Mouse (Mus musculus) ES-CJ7 (cell line): Measurements from ENCODE around the gene Fam207a.

Source experiments
- DNase-seq: peaks from one replicate; pipeline ENCODE4 v3.0.0; 2011; ENCODE audit warnings: low read depth, low spot score

Fam207a gene

GRCm38 (mm10) chr10:77502967-77503922 is 12.3 kb downstream of the Fam207a start:
- DNase-seq: no peak

- no peak for DNase-seq
Observed at GRCm38 (mm10) chr10:77500636-77501035, 14.9 kb downstream of the Fam207a start.

GRCm38 (mm10) chr10:77498254-77498653 is 17.3 kb downstream of the Fam207a start:
- DNase-seq: no peak

GRCm38 (mm10) chr10:77497185-77497584 is 18.4 kb downstream of the Fam207a start:
- DNase-seq: no peak

GRCm38 (mm10) chr10:77492885-77493284 is 22.7 kb downstream of the Fam207a start:
- DNase-seq: peak; percentile 39

- no peak for DNase-seq
Observed at GRCm38 (mm10) chr10:77491585-77491984, 24.0 kb downstream of the Fam207a start.

- DNase-seq: no peak
Observed at GRCm38 (mm10) chr10:77488168-77488567, 27.4 kb downstream of the Fam207a start.

- no peak for DNase-seq
Observed at GRCm38 (mm10) chr10:77485786-77486185, 29.8 kb downstream of the Fam207a start.

GRCm38 (mm10) chr10:77484205-77484935 is 31.2 kb downstream of the Fam207a start:
- no peak for DNase-seq

GRCm38 (mm10) chr10:77481814-77482213 is 33.8 kb downstream of the Fam207a start:
- DNase-seq: no peak

GRCm38 (mm10) chr10:77479972-77480371 is 35.6 kb downstream of the Fam207a start:
- no peak for DNase-seq

GRCm38 (mm10) chr10:77476907-77477306 is 38.7 kb downstream of the Fam207a start:
- DNase-seq: no peak

GRCm38 (mm10) chr10:77472188-77472587 is 43.4 kb downstream of the Fam207a start:
- DNase-seq: no peak

- DNase-seq: no peak
Observed at GRCm38 (mm10) chr10:77471512-77471911, 44.1 kb downstream of the Fam207a start.

- no peak for DNase-seq
Observed at GRCm38 (mm10) chr10:77470763-77471162, 44.8 kb downstream of the Fam207a start.

- DNase-seq: no peak
Observed at GRCm38 (mm10) chr10:77468675-77469074, 46.9 kb downstream of the Fam207a start.

GRCm38 (mm10) chr10:77467407-77467806 is 48.2 kb downstream of the Fam207a start:
- DNase-seq: no peak

- no peak for DNase-seq
Observed at GRCm38 (mm10) chr10:77465902-77466301, 49.7 kb downstream of the Fam207a start.

- DNase-seq: peak; percentile 20
Observed at GRCm38 (mm10) chr10:77464181-77464936, 51.2 kb downstream of the Fam207a start.

- DNase-seq: no peak
Observed at GRCm38 (mm10) chr10:77461161-77461560, 54.4 kb downstream of the Fam207a start.

GRCm38 (mm10) chr10:77457701-77458100 is 57.9 kb downstream of the Fam207a start:
- no peak for DNase-seq

- no peak for DNase-seq
Observed at GRCm38 (mm10) chr10:77456507-77456906, 59.1 kb downstream of the Fam207a start.
